9 mouse cellular contexts compared by ENCODE assay signal in genomic region chr5:140619151-140619771, GRCm38 (mm10). TPM values are rescaled to one million over a fixed set of nuclear protein-coding genes. Genes with fewer than 3 reads are reported as not detected.
DNase-seq lines count a peak whose midpoint lies in the region; ATAC-seq and TF ChIP-seq lines count a peak whose summit lies in the region.
"Had no signal": no experiment of that assay in that cellular context is flagged by ENCODE, and none has a peak within 500 bp of the region (broad histone marks: within the 10 kb centered on the region; RNA-seq: fewer than 3 reads in every experiment).

No protein-coding gene starts in this region.

- no peaks in the 10 kb centered on the region for H3K27me3 ChIP-seq in cerebellum, adult 2 months (ENCODE audit: control insufficient read depth, insufficient read depth, low read length)
- H3K27me3 ChIP-seq in forebrain, embryonic 14.5 days (replicated peaks; ENCODE audit: control insufficient read depth, insufficient read depth, low read length): no peaks in the 10 kb centered on the region
- no peaks in the 10 kb centered on the region for H3K27me3 ChIP-seq in midbrain, embryonic 12.5 days

- peak in 1 of 2 experiments; percentile 43 for DNase-seq in cerebellum, adult 2 months
- no peak for DNase-seq in cerebellum, adult 9-10 months
- peak; percentile 85 for DNase-seq in adrenal gland, postnatal 10 days
- peak; percentile 84 for DNase-seq in forebrain, embryonic 14.5 days (ENCODE audit: low spot score)
- peak; percentile 66 for DNase-seq in hindlimb bud, embryonic 11.5 days (ENCODE audit: extremely low spot score, low read depth, low spot score)
- DNase-seq in left cerebral cortex, postnatal 10 days (ENCODE audit: extremely low spot score in 1 of 2, low spot score in 2 of 2): peak; percentile 66 to 82
- peak; percentile 71 to 83 for DNase-seq in spleen, postnatal 14 days (ENCODE audit: low spot score in 2 of 2)

- H3K9ac ChIP-seq in forebrain, embryonic 14.5 days (ENCODE audit: low read length): no peak overlapping the region
- H3K9ac ChIP-seq in midbrain, embryonic 12.5 days (replicated peaks): no peak overlapping the region

- H3K4me1 ChIP-seq in cerebellum, adult 2 months (ENCODE audit: control insufficient read depth, insufficient read depth, low read length): no peaks in the 10 kb centered on the region
- no peaks in the 10 kb centered on the region for H3K4me1 ChIP-seq in forebrain, embryonic 14.5 days (ENCODE audit: control insufficient read depth, insufficient read depth, low read length)
- H3K4me1 ChIP-seq in midbrain, embryonic 12.5 days: peaks cover 17% of the 10 kb centered on the region

- peak; percentile 65; the same call in 1 of the 2 replicates for TF ChIP-seq CTCF in cerebellum, adult 2 months (IDR thresholded peaks at IDR 0.05; ENCODE audit: borderline replicate concordance, insufficient read depth, low read depth, low read length)

- peak; percentile 70 for ATAC-seq in forebrain, embryonic 14.5 days
- peak; percentile 35; the same call in 1 of the 2 replicates for ATAC-seq in midbrain, embryonic 12.5 days (ENCODE audit: low FRiP score, low read depth)

- peaks cover 44% of the 10 kb centered on the region for H3K36me3 ChIP-seq in forebrain, embryonic 14.5 days (ENCODE audit: control insufficient read depth, insufficient read depth, low read length)
- peaks cover 47% of the 10 kb centered on the region for H3K36me3 ChIP-seq in midbrain, embryonic 12.5 days

- intact Hi-C loops in left cerebral cortex, postnatal 10 days (cut with DNase I): loop anchor here (1.0 to 10.0 kb wide), 3 partner anchors 50 to 194 kb away; no protein-coding TSS in a partner anchor

- WGBS in cerebellum, adult 2 months: 14% methylated on average over 6 of the region's 6 CpGs
- 20% methylated on average over 6 of the region's 6 CpGs for WGBS in forebrain, embryonic 14.5 days
- WGBS in midbrain, embryonic 12.5 days: 23% methylated on average over 6 of the region's 6 CpGs

- H3K4me3 ChIP-seq in cerebellum, adult 2 months (replicated peaks; ENCODE audit: insufficient read depth, low read depth, low read length): no peak overlapping the region
- H3K4me3 ChIP-seq in forebrain, embryonic 14.5 days (ENCODE audit: low read depth, low read length): no peak overlapping the region
- no peak overlapping the region for H3K4me3 ChIP-seq in midbrain, embryonic 12.5 days

- no peak overlapping the region for H3K4me2 ChIP-seq in forebrain, embryonic 14.5 days (ENCODE audit: low read length)
- no peak overlapping the region for H3K4me2 ChIP-seq in midbrain, embryonic 12.5 days (replicated peaks)

- TF ChIP-seq POLR2A in cerebellum, adult 2 months (IDR thresholded peaks at IDR 0.05; ENCODE audit: borderline replicate concordance, insufficient read depth, low read length): no peak

- H3K27ac ChIP-seq in cerebellum, adult 2 months (ENCODE audit: insufficient read depth, low read length): no peak overlapping the region
- H3K27ac ChIP-seq in forebrain, embryonic 14.5 days (ENCODE audit: low read depth, low read length): peak overlapping the region; percentile 48; the same call in 1 of the 2 replicates
- H3K27ac ChIP-seq in midbrain, embryonic 12.5 days (replicated peaks): no peak overlapping the region; the same call in 1 of the 2 replicates

- no peaks in the 10 kb centered on the region for H3K9me3 ChIP-seq in forebrain, embryonic 14.5 days (replicated peaks; ENCODE audit: control insufficient read depth, low read length)
- no peaks in the 10 kb centered on the region for H3K9me3 ChIP-seq in midbrain, embryonic 12.5 days

RNA-seq across cellular contexts. Expression of gene Lfng, which starts 12.1 kb away (rescaled TPM):
- polyA plus RNA-seq in cerebellum, adult 2 months (2012; rRNA removed): 48.7 and 53.4 TPM in 2 replicates
- total RNA-seq in adrenal gland, postnatal 10 days (2021): 10 to 100 TPM; 18.2 to 24.6 TPM
- 30.9 TPM in 2 replicates for polyA plus RNA-seq in forebrain, embryonic 14.5 days (2014; fragmentation: Nextera tagmentation; extraction: Ambion mirVana)
- total RNA-seq in left cerebral cortex, postnatal 10 days (2021): 10 to 100 TPM; 18.7 to 25.8 TPM
- 28.5 and 33.9 TPM in 2 replicates for polyA plus RNA-seq in midbrain, embryonic 12.5 days (2016; fragmentation: Nextera tagmentation; extraction: Ambion mirVana)

RNA-seq across cellular contexts. Expression of gene Ttyh3, which starts 29.6 kb away (rescaled TPM):
- polyA plus RNA-seq in cerebellum, adult 2 months (2012; rRNA removed): 86.0 and 96.1 TPM in 2 replicates
- 100 to 1,000 TPM in 1 of 2 experiments, 10 to 100 TPM in 1; 79.8 to 108 TPM for total RNA-seq in adrenal gland, postnatal 10 days (2021)
- 65.8 and 72.3 TPM in 2 replicates for polyA plus RNA-seq in forebrain, embryonic 14.5 days (2014; fragmentation: Nextera tagmentation; extraction: Ambion mirVana)
- total RNA-seq in left cerebral cortex, postnatal 10 days (2021): 100 to 1,000 TPM; 319 to 338 TPM
- polyA plus RNA-seq in midbrain, embryonic 12.5 days (2016; fragmentation: Nextera tagmentation; extraction: Ambion mirVana): 68.8 and 71.0 TPM in 2 replicates

RNA-seq across cellular contexts. Expression of gene Grifin, which starts 54.4 kb away (rescaled TPM):
- 0.82 and 1.4 TPM in 2 replicates for polyA plus RNA-seq in cerebellum, adult 2 months (2012; rRNA removed)
- not detected for total RNA-seq in adrenal gland, postnatal 10 days (2021)
- 0.38 TPM in 1 of 2 replicates, not detected in the other for polyA plus RNA-seq in forebrain, embryonic 14.5 days (2014; fragmentation: Nextera tagmentation; extraction: Ambion mirVana)
- total RNA-seq in left cerebral cortex, postnatal 10 days (2021): not detected
- not detected in 2 replicates for polyA plus RNA-seq in midbrain, embryonic 12.5 days (2016; fragmentation: Nextera tagmentation; extraction: Ambion mirVana)
- polyA plus RNA-seq: large intestine, adult 2 months had no signal
